Mouse (Mus musculus) embryonic facial prominence, embryonic 15.5 days (tissue): ENCODE data around the gene Csnk2b. TPM values are rescaled to one million over a fixed set of nuclear protein-coding genes. Genes with fewer than 3 reads are reported as not detected.
A peak's percentile ranks its signal among the peaks of the same experiment; 100 is the strongest.

Experiments
- ATAC-seq: fragments of 200-750 bp; cut with Nextera tagmentation; 2 replicates; pipeline ENCODE4 v1.8.0; 2017; ENCODE audit warnings: low read depth, moderate TSS enrichment; ENCODE audit not compliant: insufficient number of reproducible peaks, low FRiP score, low TSS enrichment
- H3K27ac ChIP-seq: fragments of 300-500 bp; sonication (generic); replicated peaks from 2 replicates; pipeline ENCODE4 v1.5.1; 2015; ENCODE audit warnings: mild to moderate bottlenecking, inconsistent platforms
- H3K27me3 ChIP-seq: fragments of 300-500 bp; sonication (generic); 2 replicates; pipeline ENCODE4 v1.6.1; 2015; ENCODE audit warnings: inconsistent platforms
- H3K36me3 ChIP-seq: fragments of 300-500 bp; sonication (generic); 2 replicates; pipeline ENCODE4 v1.6.1; 2015; ENCODE audit warnings: mild to moderate bottlenecking, inconsistent platforms
- H3K4me1 ChIP-seq: fragments of 300-500 bp; sonication (generic); 2 replicates; pipeline ENCODE4 v1.6.1; 2015; ENCODE audit warnings: inconsistent platforms
- H3K4me2 ChIP-seq: fragments of 300-500 bp; sonication (generic); replicated peaks from 2 replicates; pipeline ENCODE4 v1.6.1; 2015; ENCODE audit warnings: mild to moderate bottlenecking, inconsistent platforms
- H3K4me3 ChIP-seq: fragments of 300-500 bp; sonication (generic); replicated peaks from 2 replicates; pipeline ENCODE4 v1.5.1; 2015; ENCODE audit warnings: mild to moderate bottlenecking, inconsistent platforms
- H3K9ac ChIP-seq: fragments of 300-500 bp; sonication (generic); 2 replicates; pipeline ENCODE4 v1.6.1; 2015; ENCODE audit warnings: inconsistent platforms
- H3K9me3 ChIP-seq: fragments of 300-500 bp; sonication (generic); replicated peaks from 2 replicates; pipeline ENCODE4 v1.6.1; 2016; ENCODE audit warnings: inconsistent platforms
- WGBS: fragments of 180-500 bp; shearing (Covaris S2); methylation state at CpG from one replicate; pipeline ENCODE4 v1.1.7; 2015; 5-methylcytosine and 5-hydroxymethylcytosine counted together
- polyA plus RNA-seq: library from polyadenylated mRNA; unstranded; fragments of >200 nt; fragmentation: Nextera tagmentation; extraction: Ambion mirVana; gene quantifications from 2 replicates; pipeline ENCODE4 v1.2.1, GENCODE M21; 2015

Csnk2b gene
- polyA plus RNA-seq = 278 and 279 TPM in 2 replicates

DNA sequence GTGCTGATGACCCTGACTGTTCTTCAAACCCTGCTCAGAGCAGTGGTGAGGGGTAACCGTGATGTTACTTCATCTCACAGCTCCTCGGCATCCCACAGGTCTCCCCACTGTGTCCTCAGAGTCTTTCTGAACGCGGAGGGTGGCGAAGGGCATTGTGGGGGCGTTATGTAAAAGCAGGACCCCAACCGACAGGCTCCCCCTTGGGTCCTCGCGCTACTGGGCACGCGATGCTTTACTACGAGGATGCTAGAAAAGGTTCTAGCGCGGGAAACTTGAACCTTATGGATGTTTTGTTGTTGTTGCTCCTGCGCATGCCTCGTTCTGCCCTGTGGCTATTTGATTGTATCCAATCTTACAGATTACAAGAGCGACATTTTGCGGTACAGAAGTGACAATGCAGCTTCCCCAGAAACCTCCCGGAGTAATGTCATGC, at the start of gene Csnk2b:
TSS of gene Csnk2b (minus strand) at position 183 of the 433 bp plus-strand sequence.
- no peak for ATAC-seq
- no peaks in the 10 kb centered on the region for H3K9me3 ChIP-seq
- peak within 1 kb of the TSS; percentile 84 for H3K27ac ChIP-seq
- peaks cover 37% of the 10 kb centered on the region for H3K4me1 ChIP-seq
- H3K4me2 ChIP-seq = peak within 1 kb of the TSS; percentile 89
- peak within 1 kb of the TSS; percentile 95 for H3K9ac ChIP-seq
- peaks cover 29% of the 10 kb centered on the region for H3K36me3 ChIP-seq
- H3K4me3 ChIP-seq = peak within 1 kb of the TSS; percentile 96
- no peaks in the 10 kb centered on the region for H3K27me3 ChIP-seq
- WGBS = under 1% methylated on average over 19 of the region's 19 CpGs

DNA sequence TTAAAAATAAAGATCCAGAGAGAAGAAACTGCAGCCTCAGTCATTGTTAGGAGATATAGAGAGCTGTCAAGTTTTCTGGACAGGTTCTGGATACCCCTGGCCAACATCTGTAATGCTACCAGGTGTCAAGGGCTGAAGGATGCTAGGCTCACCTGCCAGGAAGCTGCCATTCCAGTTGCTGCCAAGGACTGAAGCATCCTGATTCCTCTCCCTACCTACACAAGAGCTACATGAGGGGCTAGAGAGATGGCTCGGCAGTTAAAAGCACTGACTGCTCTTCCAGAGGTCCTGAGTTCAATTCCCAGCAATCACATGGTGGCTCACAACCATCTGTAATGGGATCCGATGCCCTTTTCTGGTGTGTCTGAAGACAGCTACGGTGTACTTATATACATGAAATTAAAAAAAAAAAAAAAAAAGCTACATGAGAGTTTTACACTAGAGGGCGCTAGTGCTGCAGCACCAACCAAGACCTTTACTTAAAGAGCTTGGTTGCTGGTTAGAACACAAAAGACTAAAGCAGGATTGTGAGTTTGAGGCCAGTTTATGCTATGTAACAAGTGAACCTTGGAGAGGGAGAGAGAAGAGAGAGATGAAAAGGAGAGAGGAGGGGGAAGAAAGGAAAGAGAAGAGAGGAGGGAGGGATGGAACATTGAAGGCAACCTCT, 46.8 kb upstream of the Csnk2b start:
- Histone ChIP-seq H3K27ac (no peak overlapping the region), H3K36me3 (no peaks in the 10 kb centered on the region), H3K9me3 (no peaks in the 10 kb centered on the region), H3K4me1 (peaks cover 18% of the 10 kb centered on the region), H3K27me3 (no peaks in the 10 kb centered on the region), H3K4me2 (no peak overlapping the region), H3K9ac (no peak overlapping the region), H3K4me3 (no peak overlapping the region)
- no peak for ATAC-seq
- WGBS = 18% methylated on average over 4 of the region's 4 CpGs

DNA sequence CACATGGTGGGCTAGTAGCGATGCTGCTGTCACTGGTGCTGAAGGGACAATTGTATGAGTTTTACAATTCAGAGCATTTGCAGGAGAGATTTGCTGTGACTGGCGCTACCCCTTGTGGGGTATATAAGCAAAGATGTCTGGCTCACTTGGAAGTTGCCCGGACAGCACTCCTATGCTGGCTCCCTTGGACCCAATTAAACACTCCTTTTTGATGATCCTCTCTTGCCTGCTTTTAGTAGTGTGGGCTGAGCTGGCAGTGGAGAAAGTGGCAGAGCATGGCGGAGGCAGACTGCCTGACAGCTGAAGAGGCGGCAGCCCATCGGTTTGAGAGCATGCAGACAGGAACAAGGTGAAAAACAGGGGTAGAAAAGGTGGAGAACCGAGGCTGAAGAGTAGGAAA, 45.9 kb upstream of the Csnk2b start:
- no peak overlapping the region for H3K9ac ChIP-seq
- 88% methylated on average over 7 of the region's 7 CpGs for WGBS
- no peaks in the 10 kb centered on the region for H3K9me3 ChIP-seq
- H3K36me3 ChIP-seq = no peaks in the 10 kb centered on the region
- no peak overlapping the region for H3K27ac ChIP-seq
- no peak for ATAC-seq
- H3K4me2 ChIP-seq = no peak overlapping the region
- no peak overlapping the region for H3K4me3 ChIP-seq
- peaks cover 16% of the 10 kb centered on the region for H3K4me1 ChIP-seq
- H3K27me3 ChIP-seq = no peaks in the 10 kb centered on the region

DNA sequence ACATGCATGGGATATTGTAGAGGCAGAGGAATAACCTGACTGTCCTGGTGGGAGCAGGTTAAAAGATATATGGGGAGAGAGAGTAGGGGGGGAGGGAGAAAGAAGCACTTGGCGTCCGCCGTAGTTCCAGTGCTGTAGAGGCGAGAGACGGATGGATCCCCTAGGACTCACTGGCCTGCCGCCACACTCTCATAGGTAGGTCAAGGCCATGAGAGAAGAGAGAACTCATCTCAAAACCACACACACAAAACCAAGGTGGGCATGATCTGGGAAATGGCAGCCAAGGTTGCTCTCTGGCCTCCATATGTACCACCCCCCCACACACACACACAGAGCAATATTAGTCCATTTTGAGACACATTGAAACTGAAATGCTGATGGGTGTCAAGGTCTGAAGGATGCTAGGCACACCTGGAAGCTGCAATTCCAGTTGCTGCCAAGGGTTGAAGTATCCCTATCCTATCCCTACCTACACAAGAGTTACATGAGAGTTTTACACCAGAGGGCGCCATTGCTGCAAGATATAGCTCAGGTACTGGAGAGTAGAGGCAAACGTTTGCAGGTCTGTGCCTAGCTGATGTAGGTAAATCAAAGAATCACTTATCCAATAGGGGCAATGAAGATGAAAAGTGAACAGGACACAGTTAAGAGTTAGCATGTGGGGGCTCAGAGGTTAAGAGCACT, 44.6 kb upstream of the Csnk2b start:
- no peaks in the 10 kb centered on the region for H3K27me3 ChIP-seq
- peak overlapping the region; percentile 100 for H3K27ac ChIP-seq
- H3K4me3 ChIP-seq = no peak overlapping the region
- ATAC-seq = no peak
- peaks cover 9% of the 10 kb centered on the region for H3K36me3 ChIP-seq
- 72% methylated on average over 8 of the region's 8 CpGs for WGBS
- H3K4me1 ChIP-seq = peaks cover 28% of the 10 kb centered on the region
- peak overlapping the region; percentile 50; the same call in 1 of the 2 replicates for H3K4me2 ChIP-seq
- H3K9me3 ChIP-seq = no peaks in the 10 kb centered on the region
- no peak overlapping the region for H3K9ac ChIP-seq

DNA sequence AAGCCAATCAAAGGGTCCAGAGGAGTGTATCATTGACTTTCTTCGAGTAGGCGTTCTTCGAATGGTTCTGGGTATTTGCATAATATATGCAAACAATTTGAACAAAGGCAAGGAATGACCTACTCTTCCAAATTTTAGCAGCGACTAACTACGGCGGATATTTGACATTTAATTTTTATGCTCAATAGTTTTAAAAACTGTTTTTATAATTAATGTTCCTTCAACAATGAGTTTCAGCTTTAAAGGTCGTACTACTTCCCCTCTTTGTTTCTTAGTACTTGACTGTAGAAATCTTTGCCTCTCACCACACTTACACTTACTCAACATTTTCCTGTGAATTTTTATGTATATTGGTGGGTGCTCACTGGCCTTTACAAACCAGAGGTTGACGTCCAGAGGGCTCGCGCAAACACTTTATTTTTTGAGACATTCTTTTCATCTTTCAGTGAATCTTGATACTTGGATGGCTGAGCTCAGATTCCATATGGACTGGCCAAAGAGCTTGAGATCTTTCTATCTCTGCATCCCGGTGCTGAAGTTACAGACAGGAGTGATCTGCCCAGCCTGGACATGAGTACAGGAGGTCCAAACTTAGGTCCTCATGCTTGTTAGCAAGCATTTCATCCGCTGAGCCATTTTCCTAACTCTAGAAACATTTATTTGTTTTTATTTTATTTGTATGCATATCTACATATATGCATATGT, 43.8 kb upstream of the Csnk2b start:
- Histone ChIP-seq H3K27me3 (no peaks in the 10 kb centered on the region), H3K9me3 (no peaks in the 10 kb centered on the region), H3K36me3 (peaks cover 18% of the 10 kb centered on the region), H3K27ac (peak overlapping the region; percentile 100), H3K9ac (peak overlapping the region; percentile 44), H3K4me2 (peak overlapping the region; percentile 50), H3K4me3 (peak overlapping the region; percentile 100), H3K4me1 (peaks cover 35% of the 10 kb centered on the region)
- WGBS = 20% methylated on average over 12 of the region's 12 CpGs
- ATAC-seq = no peak

DNA sequence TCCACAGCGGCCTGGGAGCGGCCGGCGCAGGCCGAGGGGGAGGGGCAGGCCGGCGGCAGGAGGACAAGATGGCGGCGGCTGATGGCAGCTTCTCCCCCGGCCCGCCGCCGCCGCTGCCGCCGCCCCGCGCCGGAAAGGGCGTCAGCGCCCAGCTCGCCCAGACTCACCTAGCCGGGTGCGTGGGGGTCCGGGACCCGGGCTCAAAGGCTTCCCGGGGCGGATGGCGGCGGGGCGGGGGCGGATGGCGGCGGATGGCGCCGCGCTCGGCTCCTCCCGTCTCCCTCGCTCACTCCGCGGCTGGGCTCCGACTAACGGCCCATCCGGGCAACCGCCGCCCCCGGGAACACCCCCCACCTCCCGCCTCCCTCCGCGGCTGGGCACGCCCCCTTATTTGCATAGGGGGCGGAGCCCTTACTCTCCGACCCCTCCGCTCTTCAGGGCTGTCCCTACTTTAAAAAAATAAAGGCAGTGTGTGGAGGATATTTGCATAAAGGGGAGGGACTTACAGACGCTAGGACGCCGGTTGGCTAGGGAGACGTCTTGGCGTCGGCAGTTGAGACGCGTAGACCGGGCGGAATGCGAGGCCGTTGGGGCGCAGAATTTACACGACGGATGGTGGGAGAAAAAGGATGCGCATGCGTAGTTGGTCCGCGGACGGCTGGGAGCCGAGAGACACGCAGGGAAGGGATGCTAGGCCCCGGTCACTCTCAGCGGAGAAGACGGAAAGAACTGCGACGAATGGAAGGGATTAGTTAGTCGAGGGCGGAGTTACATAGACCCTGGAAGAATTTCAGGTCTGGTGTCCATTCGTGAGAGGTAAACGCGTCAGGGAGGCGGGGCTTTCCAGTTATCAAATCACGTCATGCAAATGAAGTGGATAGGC, 43.0 kb upstream of the Csnk2b start, which contains the start of gene Prrc2a:
TSS of gene Prrc2a (minus strand) at position 330 of the 883 bp plus-strand sequence.
- peak; percentile 95 for ATAC-seq
- H3K27me3 ChIP-seq = no peaks in the 10 kb centered on the region
- H3K4me1 ChIP-seq = peaks cover 35% of the 10 kb centered on the region
- WGBS = under 1% methylated on average over 74 of the region's 89 CpGs
- peaks cover 26% of the 10 kb centered on the region for H3K36me3 ChIP-seq
- no peaks in the 10 kb centered on the region for H3K9me3 ChIP-seq
- H3K27ac ChIP-seq = peak within 1 kb of the TSS; percentile 100
- H3K4me3 ChIP-seq = peak within 1 kb of the TSS; percentile 100
- peak within 1 kb of the TSS; percentile 100 for H3K9ac ChIP-seq
- H3K4me2 ChIP-seq = peak within 1 kb of the TSS; percentile 88

DNA sequence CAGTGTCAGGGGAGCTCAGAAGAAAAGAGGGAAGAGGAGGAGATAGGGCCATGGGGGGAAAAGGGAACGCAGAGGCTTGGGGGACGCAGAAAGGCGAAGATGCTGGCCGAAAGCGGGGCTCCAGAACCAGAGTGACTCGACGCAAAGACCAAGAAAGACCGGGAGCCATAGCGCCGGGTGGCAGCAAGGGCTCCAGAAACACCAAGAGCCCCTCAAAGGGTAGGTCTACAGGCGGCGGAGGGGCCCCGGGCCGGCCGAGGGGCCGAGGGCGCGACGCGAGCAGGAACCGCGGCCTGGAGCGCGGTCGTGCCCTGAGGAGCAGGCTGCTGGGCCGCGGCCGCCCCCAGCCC, 42.3 kb upstream of the Csnk2b start:
- Histone ChIP-seq H3K9ac (peak overlapping the region; percentile 100), H3K27me3 (no peaks in the 10 kb centered on the region), H3K4me2 (peak overlapping the region; percentile 88), H3K9me3 (no peaks in the 10 kb centered on the region), H3K27ac (peak overlapping the region; percentile 100), H3K4me3 (peak overlapping the region; percentile 100), H3K36me3 (peaks cover 32% of the 10 kb centered on the region), H3K4me1 (peaks cover 35% of the 10 kb centered on the region)
- no peak for ATAC-seq
- WGBS = 0% methylated on average over 28 of the region's 28 CpGs

DNA sequence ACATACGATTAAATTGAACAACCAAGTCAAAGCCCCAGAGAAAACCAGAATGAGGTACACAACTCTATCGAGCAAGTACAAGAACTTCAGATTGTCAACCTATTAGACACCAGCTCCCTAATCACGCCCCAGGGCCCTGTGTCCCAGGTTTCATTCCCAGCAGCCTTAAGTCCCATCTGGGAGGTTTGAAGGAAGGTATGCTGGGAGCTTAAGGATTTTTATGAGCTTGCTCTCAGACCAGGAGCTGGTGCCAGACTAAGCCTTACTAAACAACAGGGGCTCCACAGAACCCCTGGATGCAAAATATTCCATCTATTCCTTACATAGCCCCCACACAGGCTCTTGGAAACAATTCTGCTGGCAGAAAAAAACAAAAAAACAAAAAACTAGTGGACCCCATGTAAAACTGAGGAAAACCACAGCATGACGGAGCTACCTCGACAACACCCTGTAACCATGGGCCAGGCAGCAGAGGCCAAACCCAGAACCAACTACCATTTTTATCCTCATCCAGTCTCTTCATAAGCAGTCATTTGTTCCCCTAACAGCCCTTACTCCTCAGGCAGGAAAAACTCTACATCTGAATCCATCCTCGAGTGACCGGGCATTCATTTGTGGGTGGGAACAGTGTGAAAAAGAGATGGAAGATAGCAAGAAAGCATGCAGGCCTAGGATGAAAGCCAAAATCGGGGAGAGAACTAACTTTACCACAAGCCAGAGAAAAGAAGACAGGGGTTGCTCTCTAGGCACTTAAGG, 41.7 kb upstream of the Csnk2b start:
- peak overlapping the region; percentile 100 for H3K4me3 ChIP-seq
- H3K9ac ChIP-seq = peak overlapping the region; percentile 100
- H3K4me2 ChIP-seq = peak overlapping the region; percentile 88
- H3K4me1 ChIP-seq = peaks cover 35% of the 10 kb centered on the region
- no peak for ATAC-seq
- H3K9me3 ChIP-seq = no peaks in the 10 kb centered on the region
- H3K27ac ChIP-seq = peak overlapping the region; percentile 100
- no peaks in the 10 kb centered on the region for H3K27me3 ChIP-seq
- H3K36me3 ChIP-seq = peaks cover 39% of the 10 kb centered on the region
- WGBS = 6% methylated on average over 8 of the region's 8 CpGs

DNA sequence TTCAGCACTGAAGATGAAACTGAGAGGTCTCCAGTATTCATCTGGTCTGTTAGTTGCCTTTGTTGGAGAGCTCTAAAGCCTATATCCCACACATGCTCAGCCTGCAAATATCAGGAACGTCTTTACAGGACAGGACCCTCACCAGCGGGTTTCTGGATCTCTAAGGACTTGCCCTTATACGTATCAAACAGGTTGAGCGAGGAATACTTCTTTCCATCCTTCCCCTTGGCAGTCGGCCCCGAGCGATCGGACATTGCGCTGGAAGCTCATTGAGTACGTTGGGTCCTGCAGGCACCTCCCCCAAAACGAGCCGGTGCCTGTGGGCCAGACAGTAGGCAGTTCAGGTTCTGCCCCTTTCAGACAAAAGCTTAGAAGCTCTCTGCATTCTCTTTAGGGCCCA, 40.9 kb upstream of the Csnk2b start:
- Histone ChIP-seq H3K9me3 (no peaks in the 10 kb centered on the region), H3K36me3 (peaks cover 47% of the 10 kb centered on the region)

DNA sequence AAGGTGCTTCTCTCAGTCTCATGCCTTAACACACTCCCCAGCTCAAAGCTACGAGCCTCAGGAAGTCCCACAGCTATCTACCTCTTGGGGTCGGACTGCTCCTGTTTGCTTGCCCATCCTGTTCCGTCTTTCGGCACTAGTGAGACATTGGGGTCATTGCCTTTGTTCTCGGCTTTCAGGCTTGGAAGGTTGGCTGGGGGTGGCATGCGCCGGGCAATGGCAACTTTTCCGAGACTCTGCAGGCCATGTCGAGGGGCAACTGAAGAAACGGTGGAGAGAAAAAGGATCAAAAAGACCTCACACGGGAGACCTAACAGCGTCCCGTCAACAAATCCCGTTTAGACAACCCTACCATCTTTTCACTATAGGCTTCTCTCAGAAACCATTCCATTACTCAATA, 40.3 kb upstream of the Csnk2b start:
- WGBS = 67% methylated on average over 14 of the region's 14 CpGs
- Histone ChIP-seq H3K4me2 (peak overlapping the region; percentile 88), H3K27ac (peak overlapping the region; percentile 39), H3K4me3 (peak overlapping the region; percentile 100), H3K27me3 (no peaks in the 10 kb centered on the region), H3K9me3 (no peaks in the 10 kb centered on the region), H3K9ac (no peak overlapping the region), H3K36me3 (peaks cover 53% of the 10 kb centered on the region), H3K4me1 (peaks cover 35% of the 10 kb centered on the region)
- ATAC-seq = no peak

More for the DNA sequence above, 40.9 kb upstream of the Csnk2b start:
- ATAC-seq = no peak
- Histone ChIP-seq H3K4me1 (peaks cover 35% of the 10 kb centered on the region), H3K4me3 (peak overlapping the region; percentile 100), H3K4me2 (peak overlapping the region; percentile 88), H3K27me3 (no peaks in the 10 kb centered on the region), H3K9ac (peak overlapping the region; percentile 100), H3K27ac (peak overlapping the region; percentile 39)
- WGBS = 31% methylated on average over 12 of the region's 12 CpGs
